Mouse (Mus musculus): Measurements from ENCODE around the gene Gpr88. TPM values are rescaled to one million over a fixed set of nuclear protein-coding genes. Genes with fewer than 3 reads are reported as not detected.

Gene Gpr88
- polyA plus RNA-seq, 1 experiment, result not detected

GRCm38 (mm10) chr3:116256104-116256503, 2.8 kb upstream of the Gpr88 start:
- TF ChIP-seq GATA1 (IDR thresholded peaks at IDR 0.05; ENCODE audit: low read length), result no peak

DNA sequence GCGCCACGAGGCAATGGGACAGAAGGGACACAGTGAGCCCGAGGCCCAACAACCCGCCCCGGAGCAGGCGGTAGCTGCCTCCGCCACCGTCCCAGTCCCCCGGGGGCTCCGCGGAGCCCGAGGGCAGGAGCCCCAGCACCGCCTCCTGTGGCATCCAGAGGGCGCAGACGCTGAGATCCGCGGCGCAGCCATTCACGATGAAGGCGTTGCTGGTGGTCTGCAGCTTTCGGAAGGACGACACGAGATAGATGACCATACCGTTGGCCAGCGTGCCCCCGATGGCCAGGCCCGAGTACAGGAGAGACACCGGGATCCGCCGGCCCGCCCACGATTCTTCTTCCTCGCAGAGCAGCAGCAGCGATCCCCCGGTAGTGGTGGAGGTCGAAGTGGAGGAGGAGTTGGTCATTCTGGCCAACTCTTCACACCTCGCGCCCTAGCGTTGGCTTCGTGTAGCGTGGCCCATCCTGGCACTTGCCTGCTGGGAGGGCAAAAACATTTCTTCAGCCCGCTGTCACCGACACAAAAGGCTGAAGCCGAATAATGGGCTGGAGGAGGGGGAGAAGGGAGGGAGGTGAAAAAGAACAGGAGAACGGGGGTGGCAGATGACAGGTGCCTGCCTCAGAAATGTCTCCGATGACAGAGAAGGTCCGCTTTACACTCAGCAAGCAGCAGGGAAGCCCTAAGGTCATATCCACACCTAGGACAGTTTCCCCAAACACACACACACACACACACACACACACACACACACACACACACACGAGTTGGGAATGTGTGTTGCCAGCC, 855 bp downstream of the Gpr88 start:
- TF ChIP-seq GATA1 (IDR thresholded peaks at IDR 0.05; ENCODE audit: low read length), result no peak

- TF ChIP-seq GATA1 (IDR thresholded peaks at IDR 0.05; ENCODE audit: low read length), result no peak
These were observed 1.6 kb downstream of the Gpr88 start for GRCm38 (mm10) chr3:116251481-116252254.

DNA sequence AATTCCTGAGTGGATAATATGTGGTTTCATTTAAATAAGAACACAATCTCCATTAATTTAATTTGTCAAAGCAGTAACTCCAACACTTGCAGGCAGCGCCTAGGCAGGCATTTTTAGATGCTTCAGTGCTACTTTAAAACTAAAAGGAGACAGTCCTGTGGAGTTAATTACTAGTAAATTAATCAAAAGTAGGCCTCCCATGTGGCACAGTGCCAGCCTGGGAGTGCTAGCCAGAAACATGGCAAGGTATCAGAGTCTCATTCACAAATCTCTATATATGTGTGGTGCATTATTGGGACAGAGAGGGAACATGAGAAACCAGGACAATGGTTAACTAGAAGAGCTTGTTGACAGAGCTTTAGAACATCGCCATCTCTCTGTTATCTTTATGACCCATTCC, 4.3 kb downstream of the Gpr88 start:
- TF ChIP-seq GATA1 (IDR thresholded peaks at IDR 0.05; ENCODE audit: low read length), result no peak

DNA sequence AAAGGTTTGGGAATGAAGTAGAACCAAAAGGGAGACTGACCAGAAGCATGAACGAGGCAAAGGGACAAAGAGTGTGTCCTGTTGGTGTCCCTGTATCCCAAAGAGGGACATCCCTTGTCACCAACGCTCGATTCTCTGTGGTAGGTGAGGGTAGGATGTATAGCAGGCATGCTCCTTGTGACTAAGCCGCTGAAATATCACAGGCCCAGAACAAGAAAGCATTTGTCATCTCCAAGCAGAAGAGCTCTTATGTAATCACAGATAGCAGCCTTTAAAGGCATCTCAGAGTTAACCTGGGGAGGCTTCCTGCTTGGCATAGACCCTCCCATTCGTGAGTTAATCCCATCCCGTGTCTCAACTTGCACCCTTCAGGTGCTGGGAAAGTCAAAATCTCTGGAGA, 8.8 kb downstream of the Gpr88 start:
- TF ChIP-seq GATA1 (IDR thresholded peaks at IDR 0.05; ENCODE audit: low read length), result no peak

DNA sequence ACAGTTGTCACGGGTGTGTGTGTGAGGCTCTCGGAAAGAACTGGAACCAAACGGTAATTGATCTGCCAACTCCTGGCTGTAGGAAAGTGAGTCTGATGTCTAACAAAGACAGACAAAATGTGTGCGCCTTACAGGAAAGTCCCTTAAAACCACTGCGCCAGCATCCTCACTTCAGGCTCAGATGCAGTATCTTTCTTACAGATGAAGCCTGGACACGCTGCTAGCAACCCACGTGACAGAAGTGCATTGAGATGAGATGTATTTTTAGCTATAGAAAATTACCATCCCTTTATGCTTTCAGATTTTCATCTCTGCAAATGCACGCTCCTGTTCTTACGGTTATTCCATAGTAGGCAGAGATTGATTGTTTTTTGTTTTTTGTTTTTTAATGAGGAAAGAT, 10.6 kb downstream of the Gpr88 start:
- no peak for TF ChIP-seq GATA1 (IDR thresholded peaks at IDR 0.05; ENCODE audit: low read length)

- no peak for TF ChIP-seq GATA1 (IDR thresholded peaks at IDR 0.05; ENCODE audit: low read length)
These were observed 15.8 kb downstream of the Gpr88 start for GRCm38 (mm10) chr3:116237527-116237926.

DNA sequence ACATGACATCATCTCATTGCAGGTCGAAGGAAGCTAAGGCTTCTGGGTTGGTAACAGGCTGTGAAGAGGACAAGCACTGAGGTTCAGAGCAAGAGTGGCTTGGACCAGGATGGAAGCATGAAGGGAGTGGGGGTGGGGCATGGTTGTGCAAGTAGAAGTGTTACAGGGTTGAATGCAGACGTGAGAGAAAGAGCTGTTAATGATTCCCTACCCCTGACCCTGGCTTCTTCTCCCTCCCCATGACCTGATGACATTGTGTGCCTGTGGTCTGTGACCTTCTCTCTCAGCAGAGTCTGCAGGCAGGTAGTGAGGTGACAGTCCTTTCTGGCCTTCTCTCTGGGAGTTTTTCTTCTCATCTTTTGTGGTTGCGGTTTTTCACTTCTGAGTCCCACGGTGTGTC, 16.4 kb downstream of the Gpr88 start:
- TF ChIP-seq GATA1 (IDR thresholded peaks at IDR 0.05; ENCODE audit: low read length), result no peak

- no peak for TF ChIP-seq GATA1 (IDR thresholded peaks at IDR 0.05; ENCODE audit: low read length)
These were observed 19.8 kb downstream of the Gpr88 start for GRCm38 (mm10) chr3:116233515-116233914.

GRCm38 (mm10) chr3:116232763-116233162, 20.5 kb downstream of the Gpr88 start:
- no peak for TF ChIP-seq GATA1 (IDR thresholded peaks at IDR 0.05; ENCODE audit: low read length)

GRCm38 (mm10) chr3:116229336-116229735, 24.0 kb downstream of the Gpr88 start:
- TF ChIP-seq GATA1 (IDR thresholded peaks at IDR 0.05; ENCODE audit: low read length), result no peak

DNA sequence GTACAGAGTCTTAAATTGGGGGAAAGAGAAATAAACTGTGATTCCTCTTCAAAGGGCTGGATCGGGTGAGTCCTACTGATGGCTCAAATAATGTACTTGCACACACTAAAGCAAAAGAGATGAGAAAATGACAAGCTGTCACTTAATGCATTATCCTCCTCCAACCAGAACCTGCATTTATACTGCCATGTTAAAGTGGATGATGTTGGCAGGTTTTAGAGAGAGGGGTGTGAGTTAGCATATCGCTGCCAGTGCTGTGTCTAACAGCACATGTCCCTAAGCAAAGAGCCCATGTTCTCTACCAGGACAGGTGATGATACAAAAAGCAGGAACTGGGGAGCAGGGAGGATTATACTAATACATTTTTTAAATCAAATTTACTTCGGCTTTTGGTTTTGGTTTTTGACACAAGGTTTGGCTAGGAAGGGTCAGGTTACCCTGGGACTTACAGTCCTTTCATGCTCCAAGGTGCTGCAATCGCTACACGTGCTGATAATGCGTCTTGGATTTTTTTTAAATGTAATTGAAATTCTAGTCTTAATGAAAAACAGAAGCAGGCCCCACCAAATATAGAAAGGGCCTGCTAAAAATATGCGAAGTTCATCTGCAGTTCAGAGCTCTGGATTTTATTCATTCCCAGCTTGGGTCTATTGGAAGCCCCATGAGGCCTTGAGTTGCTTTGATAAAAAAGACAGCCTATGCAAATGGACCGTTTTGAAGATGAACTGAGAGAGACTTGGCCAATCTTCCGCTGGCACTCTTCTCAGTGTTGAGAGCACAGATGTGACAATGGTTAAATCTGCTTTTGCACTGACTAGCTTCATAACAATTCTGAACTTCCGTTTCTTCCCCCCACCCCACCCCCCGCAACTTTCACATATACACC, 24.7 kb downstream of the Gpr88 start:
- TF ChIP-seq GATA1 (IDR thresholded peaks at IDR 0.05; ENCODE audit: low read length), result no peak

GRCm38 (mm10) chr3:116227383-116227782, 25.9 kb downstream of the Gpr88 start:
- TF ChIP-seq GATA1 (IDR thresholded peaks at IDR 0.05; ENCODE audit: low read length), result no peak

DNA sequence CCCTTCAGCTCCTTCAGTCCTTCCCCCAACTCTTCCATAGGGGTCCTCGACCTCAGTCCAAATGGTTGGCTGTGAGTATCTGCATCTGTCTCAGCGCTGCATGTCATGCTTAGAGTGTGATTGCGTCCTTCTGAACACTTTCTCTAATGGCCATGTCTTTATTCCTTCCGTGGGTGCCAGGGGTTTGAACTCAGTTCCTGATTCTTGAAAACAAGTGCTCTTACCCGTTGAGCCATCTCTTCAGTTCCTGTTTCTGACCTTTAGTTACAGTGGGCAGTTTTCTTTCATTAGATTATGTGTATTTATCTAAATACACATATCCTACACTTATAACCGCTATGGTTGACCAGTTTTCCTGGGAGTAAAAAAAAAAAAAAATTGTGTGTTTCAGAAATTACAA, 26.4 kb downstream of the Gpr88 start:
- TF ChIP-seq GATA1 (IDR thresholded peaks at IDR 0.05; ENCODE audit: low read length), result no peak

GRCm38 (mm10) chr3:116222511-116223243, 30.6 kb downstream of the Gpr88 start:
- no peak for TF ChIP-seq GATA1 (IDR thresholded peaks at IDR 0.05; ENCODE audit: low read length)
